Mouse (Mus musculus) MEL (cell line): ENCODE measurements around the gene Ivns1abp. TPM values are rescaled to one million over a fixed set of nuclear protein-coding genes. Genes with fewer than 3 reads are reported as not detected.

Source experiments
- DNase-seq: peaks from one replicate; pipeline ENCODE4 v3.0.0; 2011; ENCODE audit warnings: low read depth, low spot score
- H3K27ac ChIP-seq: 2 replicates; pipeline ENCODE4 v1.5.1; 2012; ENCODE audit warnings: low read depth, mild to moderate bottlenecking, control low read depth, low read length, moderate library complexity; ENCODE audit not compliant: control insufficient read depth
- H3K27me3 ChIP-seq, 2 experiments: fragments of 150-350 bp in 1 of 2; sonication (generic) in 1 of 2; 2 replicates each; pipeline ENCODE4 v1.6.1; 2012; ENCODE audit warnings: low read length in 2 of 2, mild to moderate bottlenecking in 2 of 2, improper control_type of control experiment in 1 of 2, moderate library complexity in 1 of 2; ENCODE audit not compliant: insufficient read depth in 2 of 2, control insufficient read depth in 1 of 2
- H3K36me3 ChIP-seq, 2 experiments: 2 replicates each; pipeline ENCODE4 v1.6.1; 2012 to 2014; ENCODE audit warnings: low read length in 2 of 2, improper control_type of control experiment in 1 of 2, inconsistent platforms in 1 of 2, mild to moderate bottlenecking in 1 of 2; ENCODE audit not compliant: insufficient read depth in 2 of 2, control insufficient read depth in 1 of 2
- H3K4me1 ChIP-seq, 2 experiments: fragments of 150-350 bp in 1 of 2; sonication (generic) in 1 of 2; 2 replicates each; pipeline ENCODE4 v1.6.1; 2012; ENCODE audit warnings: low read length in 2 of 2, improper control_type of control experiment in 1 of 2, mild to moderate bottlenecking in 1 of 2; ENCODE audit not compliant: insufficient read depth in 2 of 2, control insufficient read depth in 1 of 2
- H3K4me3 ChIP-seq, 2 experiments: fragments of 150-350 bp in 1 of 2; sonication (generic) in 1 of 2; 2 replicates each; pipeline ENCODE4 v1.5.1; 2012; ENCODE audit warnings: low read depth in 2 of 2, low read length in 2 of 2, mild to moderate bottlenecking in 2 of 2, moderate library complexity in 2 of 2, control low read depth in 1 of 2, improper control_type of control experiment in 1 of 2; ENCODE audit not compliant: control insufficient read depth in 1 of 2, insufficient read depth in 1 of 2
- H3K79me2 ChIP-seq: 2 replicates; pipeline ENCODE4 v1.6.1; 2012; ENCODE audit warnings: mild to moderate bottlenecking, low read length, moderate library complexity; ENCODE audit not compliant: control insufficient read depth, poor library complexity, insufficient read depth
- H3K9ac ChIP-seq: 2 replicates; pipeline ENCODE4 v1.6.1; 2012; ENCODE audit warnings: low read depth, mild to moderate bottlenecking, control low read depth, low read length, moderate library complexity; ENCODE audit not compliant: control insufficient read depth, poor library complexity, severe bottlenecking
- H3K9me3 ChIP-seq: fragments of 150-350 bp; sonication (generic); replicated peaks from 2 replicates; pipeline ENCODE4 v1.6.1; 2012; ENCODE audit warnings: mild to moderate bottlenecking, low read length, improper control_type of control experiment, moderate library complexity; ENCODE audit not compliant: insufficient read depth
- BHLHE40 ChIP-seq: IDR thresholded peaks from 2 replicates; pipeline ENCODE4 v1.6.1; 2012; ENCODE audit warnings: low read depth, mild to moderate bottlenecking, inconsistent platforms, low read length, improper control_type of control experiment, borderline replicate concordance
- CHD1 ChIP-seq: IDR thresholded peaks from 2 replicates; pipeline ENCODE4 v1.6.1; 2012; ENCODE audit warnings: low read depth, mild to moderate bottlenecking, inconsistent platforms, low read length, improper control_type of control experiment
- CTCF ChIP-seq, 3 experiments: IDR thresholded peaks in 2 of 3; conservative IDR thresholded peaks in 1 of 3; 2 replicates each; pipeline ENCODE4 v1.5.1; 2011 to 2012; ENCODE audit warnings: low read length in 3 of 3, low read depth in 2 of 3, mild to moderate bottlenecking in 2 of 3, improper control_type of control experiment in 1 of 3, inconsistent platforms in 1 of 3, mixed read lengths in 1 of 3, moderate library complexity in 1 of 3; ENCODE audit not compliant: control insufficient read depth in 1 of 3, insufficient read depth in 1 of 3, poor library complexity in 1 of 3, severe bottlenecking in 1 of 3
- E2F4 ChIP-seq: IDR thresholded peaks from 2 replicates; pipeline ENCODE4 v1.6.1; 2011; ENCODE audit warnings: low read depth, low read length, improper control_type of control experiment, borderline replicate concordance
- ELF1 ChIP-seq: IDR thresholded peaks from 2 replicates; pipeline ENCODE4 v1.6.1; 2014; ENCODE audit warnings: low read depth, mild to moderate bottlenecking, inconsistent platforms, low read length, improper control_type of control experiment, moderate library complexity
- EP300 ChIP-seq, 2 experiments: IDR thresholded peaks; 2 replicates each; pipeline ENCODE4 v1.6.1; 2011; ENCODE audit warnings: improper control_type of control experiment in 2 of 2, low read length in 2 of 2, low read depth in 1 of 2, mild to moderate bottlenecking in 1 of 2
- GABPA ChIP-seq: IDR thresholded peaks from 2 replicates; pipeline ENCODE4 v1.6.1; 2012; ENCODE audit warnings: low read depth, mild to moderate bottlenecking, inconsistent platforms, low read length, improper control_type of control experiment, moderate library complexity
- GATA1 ChIP-seq: IDR thresholded peaks from 2 replicates; pipeline ENCODE4 v1.6.1; 2011; ENCODE audit warnings: low read depth, low read length, improper control_type of control experiment
- MAFK ChIP-seq: IDR thresholded peaks from 2 replicates; pipeline ENCODE4 v1.6.1; 2011; ENCODE audit warnings: low read depth, mild to moderate bottlenecking, low read length, improper control_type of control experiment, borderline replicate concordance
- MAZ ChIP-seq: IDR thresholded peaks from 2 replicates; pipeline ENCODE4 v1.6.1; 2012; ENCODE audit warnings: low read depth, mild to moderate bottlenecking, inconsistent platforms, low read length, improper control_type of control experiment
- MXI1 ChIP-seq: IDR thresholded peaks from 2 replicates; pipeline ENCODE4 v1.6.1; 2011; ENCODE audit warnings: mild to moderate bottlenecking, low read depth, low read length, improper control_type of control experiment
- MYB ChIP-seq: IDR thresholded peaks from 2 replicates; pipeline ENCODE4 v1.6.1; 2011; ENCODE audit warnings: mild to moderate bottlenecking, low read depth, low read length, improper control_type of control experiment
- POLR2AphosphoS2 ChIP-seq: IDR thresholded peaks from 2 replicates; pipeline ENCODE4 v1.6.1; 2011; ENCODE audit warnings: low read length, improper control_type of control experiment
- POLR2AphosphoS5 ChIP-seq: IDR thresholded peaks from 2 replicates; pipeline ENCODE4 v1.6.1; 2012; ENCODE audit warnings: low read depth, borderline replicate concordance, mild to moderate bottlenecking, inconsistent platforms, low read length, moderate library complexity, mixed read lengths
- RAD21 ChIP-seq: IDR thresholded peaks from 2 replicates; pipeline ENCODE4 v1.6.1; 2011; ENCODE audit warnings: mild to moderate bottlenecking, low read depth, low read length, improper control_type of control experiment
- RCOR1 ChIP-seq: IDR thresholded peaks from 2 replicates; pipeline ENCODE4 v1.6.1; 2012; ENCODE audit warnings: low read depth, mild to moderate bottlenecking, inconsistent platforms, low read length, improper control_type of control experiment
- SIN3A ChIP-seq: IDR thresholded peaks from 2 replicates; pipeline ENCODE4 v1.6.1; 2012; ENCODE audit warnings: low read length, improper control_type of control experiment, inconsistent platforms
- SMC3 ChIP-seq: IDR thresholded peaks from 2 replicates; pipeline ENCODE4 v1.6.1; 2011; ENCODE audit warnings: low read depth, low read length, improper control_type of control experiment
- UBTF ChIP-seq: IDR thresholded peaks from 2 replicates; pipeline ENCODE4 v1.6.1; 2012; ENCODE audit warnings: low read depth, mild to moderate bottlenecking, inconsistent platforms, low read length, improper control_type of control experiment, moderate library complexity, borderline replicate concordance; ENCODE audit not compliant: insufficient read depth
- USF1 ChIP-seq: IDR thresholded peaks from 2 replicates; pipeline ENCODE4 v1.6.1; 2014; ENCODE audit warnings: low read depth, mild to moderate bottlenecking, inconsistent platforms, low read length, improper control_type of control experiment, moderate library complexity
- ZC3H11A ChIP-seq: IDR thresholded peaks from 2 replicates; pipeline ENCODE4 v1.6.1; 2012; ENCODE audit warnings: low read depth, mild to moderate bottlenecking, inconsistent platforms, low read length, improper control_type of control experiment
- ZKSCAN1 ChIP-seq: IDR thresholded peaks from 2 replicates; pipeline ENCODE4 v1.6.1; 2012; ENCODE audit warnings: low read depth, mild to moderate bottlenecking, inconsistent platforms, low read length, improper control_type of control experiment, moderate library complexity
- polyA plus RNA-seq, 2 experiments: library from polyadenylated mRNA; stranded (reverse) in 1 of 2; unstranded in 1 of 2; fragments of >175 nt in 1 of 2; fragments of >200 nt in 1 of 2; gene quantifications; 2 replicates each; pipeline versions ENCODE4 v1.2.1 to v1.2.4; 2012; ENCODE audit warnings: low replicate concordance in 2 of 2, low read depth in 1 of 2; ENCODE audit not compliant: insufficient read length in 2 of 2, insufficient read depth in 1 of 2, missing spikeins in 1 of 2
- total RNA-seq: library from RNA; depleted of rRNA; stranded (reverse); fragments of 300-350 nt; gene quantifications from 2 replicates; pipeline ENCODE4 v1.2.3, GENCODE M21; 2012

Ivns1abp gene
- total and polyA plus RNA-seq, 3 experiments = 74.5 to 138 (median 127) TPM

DNA sequence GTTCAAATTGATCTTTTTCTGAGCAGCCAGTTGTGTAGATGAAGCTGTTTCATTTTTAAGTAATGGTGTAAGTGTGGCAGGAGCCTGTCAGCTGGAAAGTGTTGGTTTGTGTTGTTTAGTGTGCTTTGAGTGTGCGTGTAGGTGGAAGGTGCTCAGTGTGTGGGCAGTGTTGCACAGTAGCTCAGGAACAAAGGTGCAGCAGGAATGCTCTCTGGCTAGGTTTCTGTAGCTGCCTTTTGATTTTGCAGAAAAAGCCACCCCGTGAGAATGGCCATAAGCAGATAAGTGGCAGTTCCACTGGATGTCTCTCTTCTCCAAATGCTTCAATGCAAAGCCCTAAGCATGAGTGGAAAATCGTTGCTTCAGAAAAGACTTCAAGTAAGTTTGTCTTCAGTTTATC, 15.1 kb downstream of the Ivns1abp start (continued):
- TF ChIP-seq MYB (no peak), GATA1 (no peak), MXI1 (no peak)

DNA sequence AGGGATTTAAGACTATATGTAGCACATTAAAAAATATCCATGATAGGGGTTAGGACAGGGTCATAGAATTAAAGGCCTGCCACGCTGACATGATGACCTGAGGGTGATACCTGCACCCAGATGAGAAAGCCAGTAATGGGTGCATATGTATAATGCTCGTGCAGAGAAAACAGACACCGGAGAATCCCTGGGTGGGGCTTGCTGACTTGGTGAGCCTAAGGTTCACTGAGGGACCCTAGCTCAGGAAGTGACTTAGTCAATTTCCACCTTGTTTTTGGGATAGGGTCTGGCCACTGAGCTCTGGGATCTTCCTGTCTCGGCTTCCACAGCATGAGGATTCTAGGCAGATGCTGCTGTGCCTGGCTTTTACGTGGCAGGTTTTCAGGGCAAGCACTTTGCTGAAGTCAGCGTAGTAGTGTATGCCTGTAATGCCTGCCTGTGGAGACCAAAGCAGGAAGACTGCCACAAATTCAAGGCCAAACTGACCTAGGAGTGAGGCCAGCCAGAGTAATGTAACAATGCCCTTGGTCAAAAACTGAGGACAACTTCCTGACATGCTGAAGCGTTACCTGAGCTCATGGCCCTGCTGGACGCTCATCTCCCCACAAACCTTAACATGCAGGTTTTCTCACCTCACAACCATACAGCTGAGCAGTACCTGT, 22.8 kb downstream of the Ivns1abp start:
- no peak overlapping the region for H3K4me3 ChIP-seq
- H3K27me3 ChIP-seq = no peaks in the 10 kb centered on the region
- no peak overlapping the region for H3K9ac ChIP-seq
- peaks cover 1 to 24% of the 10 kb centered on the region in 2 experiments for H3K36me3 ChIP-seq
- H3K9me3 ChIP-seq = no peaks in the 10 kb centered on the region
- no peak for DNase-seq
- TF ChIP-seq RAD21 = no peak
- no peak for TF ChIP-seq RCOR1
- no peak for TF ChIP-seq GATA1
- no peaks in the 10 kb centered on the region for H3K79me2 ChIP-seq
- no peaks in the 10 kb centered on the region for H3K4me1 ChIP-seq
- H3K27ac ChIP-seq = no peak overlapping the region

DNA sequence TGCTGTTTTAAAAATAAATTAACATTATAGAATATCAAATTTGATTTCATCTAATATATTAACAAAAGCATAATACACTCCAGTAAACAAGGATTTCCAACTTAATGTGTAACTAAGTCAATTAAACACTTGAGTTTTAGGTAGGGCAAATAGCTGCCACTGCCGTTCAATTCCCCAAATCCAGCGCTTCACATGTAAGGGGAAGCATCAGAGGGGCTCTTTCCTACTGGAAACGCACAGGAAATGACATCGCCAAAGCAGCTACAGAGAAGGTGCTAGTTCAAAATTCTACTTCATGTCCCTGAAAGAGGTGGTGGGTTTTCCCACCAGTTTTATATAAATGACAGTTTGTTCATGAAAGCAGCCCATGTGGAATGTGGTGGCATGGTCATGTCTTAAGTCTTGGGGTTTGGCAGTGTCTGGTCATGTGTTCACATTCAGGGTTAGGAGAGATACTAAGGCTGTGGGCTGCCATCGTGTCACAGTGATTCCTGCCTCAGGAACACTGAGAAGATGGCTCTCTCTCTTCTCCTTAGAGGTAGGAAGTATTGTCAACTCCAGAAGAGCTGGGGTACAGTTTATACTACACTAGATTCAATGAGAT, 23.5 kb downstream of the Ivns1abp start:
- Histone ChIP-seq H3K4me3 (no peak overlapping the region), H3K79me2 (no peaks in the 10 kb centered on the region), H3K27ac (no peak overlapping the region), H3K4me1 (no peaks in the 10 kb centered on the region), H3K9me3 (no peaks in the 10 kb centered on the region), H3K27me3 (no peaks in the 10 kb centered on the region), H3K36me3 (peaks cover 0 to 23% of the 10 kb centered on the region in 2 experiments; a peak in 3 of 4 replicates), H3K9ac (no peak overlapping the region)
- DNase-seq = no peak
- TF ChIP-seq SMC3 = no peak
- TF ChIP-seq CTCF (IDR thresholded peaks at IDR 0.05 in 2 of 3, conservative IDR thresholded peaks at IDR 0.05 in 1 of 3; ENCODE audit: control insufficient read depth in 1 of 3, insufficient read depth in 1 of 3, low read depth in 2 of 3, low read length in 3 of 3, poor library complexity in 1 of 3, severe bottlenecking in 1 of 3) = no peak
- TF ChIP-seq CHD1 = no peak
- no peak for TF ChIP-seq POLR2AphosphoS5
- no peak for TF ChIP-seq ELF1

DNA sequence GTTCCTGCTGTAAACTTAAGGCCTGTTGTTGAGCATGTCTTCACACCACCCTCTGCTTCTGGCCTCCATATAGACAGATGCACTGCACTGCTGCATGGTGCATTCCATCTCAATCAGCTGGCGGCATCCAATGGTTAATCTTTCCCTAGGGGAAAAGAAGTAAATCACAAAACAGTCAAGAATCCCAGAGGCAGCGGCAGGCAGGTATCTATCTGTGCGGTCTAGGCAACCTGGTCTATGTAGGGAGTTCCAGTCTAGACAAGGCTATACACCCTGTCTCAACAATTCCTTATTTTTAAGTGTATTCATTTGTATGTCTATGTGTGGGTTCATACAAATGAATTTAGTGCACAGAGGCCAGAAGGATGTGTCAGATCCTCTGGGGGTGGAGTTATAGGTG, 24.2 kb downstream of the Ivns1abp start:
- H3K4me1 ChIP-seq = no peaks in the 10 kb centered on the region
- no peak overlapping the region for H3K9ac ChIP-seq
- H3K9me3 ChIP-seq = no peaks in the 10 kb centered on the region
- no peak overlapping the region for H3K27ac ChIP-seq
- no peak for DNase-seq
- H3K36me3 ChIP-seq = peaks cover 0 to 20% of the 10 kb centered on the region in 2 experiments; a peak in 2 of 4 replicates
- H3K79me2 ChIP-seq = no peaks in the 10 kb centered on the region
- H3K4me3 ChIP-seq = no peak overlapping the region
- H3K27me3 ChIP-seq = no peaks in the 10 kb centered on the region
- no peak for TF ChIP-seq EP300 (IDR thresholded peaks at IDR 0.05; ENCODE audit: low read depth in 1 of 2, low read length in 2 of 2)
- no peak for TF ChIP-seq CTCF (IDR thresholded peaks at IDR 0.05 in 2 of 3, conservative IDR thresholded peaks at IDR 0.05 in 1 of 3; ENCODE audit: control insufficient read depth in 1 of 3, insufficient read depth in 1 of 3, low read depth in 2 of 3, low read length in 3 of 3, poor library complexity in 1 of 3, severe bottlenecking in 1 of 3)
- no peak for TF ChIP-seq POLR2AphosphoS2
- no peak for TF ChIP-seq UBTF
- TF ChIP-seq ELF1 = no peak
- no peak for TF ChIP-seq BHLHE40
- TF ChIP-seq USF1 = no peak
- no peak for TF ChIP-seq E2F4
- no peak for TF ChIP-seq ZKSCAN1
- TF ChIP-seq MAZ = no peak
- no peak for TF ChIP-seq MAFK
- TF ChIP-seq GABPA = no peak
- no peak for TF ChIP-seq CHD1
- no peak for TF ChIP-seq SIN3A
- no peak for TF ChIP-seq ZC3H11A
